In the genomic region with DNA sequence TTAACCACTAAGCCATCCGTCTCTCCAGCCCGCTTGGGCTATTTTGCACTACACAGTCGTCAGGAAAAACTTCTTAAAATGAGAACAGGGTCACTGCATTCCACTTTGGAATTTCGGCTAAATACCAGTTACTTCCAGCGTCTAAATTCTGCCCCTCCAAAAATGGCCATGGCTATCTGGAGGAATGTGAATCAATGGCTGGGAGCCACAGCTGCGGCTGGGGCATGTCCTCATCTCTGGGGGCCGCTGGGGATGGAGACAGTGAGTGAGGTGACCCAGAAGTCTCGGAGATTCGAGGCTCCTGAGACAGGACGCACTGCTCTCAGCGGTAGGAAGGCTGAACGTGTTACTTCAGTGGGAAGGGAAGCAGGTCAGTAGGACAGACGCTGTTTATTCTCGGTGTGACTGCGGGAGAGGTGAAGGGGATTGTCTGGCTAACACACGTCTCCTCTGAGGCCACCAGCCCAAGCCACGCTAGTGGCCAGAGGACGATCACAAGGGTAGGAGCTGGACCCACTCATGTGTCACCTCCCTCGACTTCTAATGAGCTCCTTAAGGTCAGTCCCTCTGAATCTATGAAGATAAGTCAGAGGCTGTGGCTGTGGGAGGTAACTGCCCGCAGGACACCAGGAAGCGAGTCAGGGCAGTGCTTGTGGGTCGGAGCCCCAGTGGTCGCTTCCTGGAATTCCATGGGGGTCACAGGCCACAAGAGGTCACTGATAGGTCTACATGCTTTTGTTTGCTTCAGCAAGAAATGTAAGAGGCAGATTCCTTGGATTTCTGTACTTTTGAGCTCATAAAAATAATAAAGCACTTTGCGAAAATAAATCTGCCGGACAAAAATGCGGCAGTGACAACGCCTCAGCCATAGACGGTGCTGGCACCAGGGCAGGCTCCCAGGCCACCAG, we compare ENCODE assay signal across 10 mouse cellular contexts. TPM values are rescaled to one million over a fixed set of nuclear protein-coding genes. Genes with fewer than 3 reads are reported as not detected.
DNase-seq lines count a peak whose midpoint lies in the region; ATAC-seq and TF ChIP-seq lines count a peak whose summit lies in the region.
"Had no signal": no experiment of that assay in that cellular context is flagged by ENCODE, and none has a peak within 500 bp of the region (broad histone marks: within the 10 kb centered on the region; RNA-seq: fewer than 3 reads in every experiment).

No protein-coding gene starts in this region.

- intact Hi-C loops in left cerebral cortex, adult 2 months (cut with DNase I) = no loop called here

- peaks cover 18% of the 10 kb centered on the region for H3K4me1 ChIP-seq in embryonic facial prominence, embryonic 12.5 days
- peaks cover 44% of the 10 kb centered on the region for H3K4me1 ChIP-seq in intestine, embryonic 14.5 days (replicated peaks; ENCODE audit: control insufficient read depth, insufficient read depth, low read length)

- no peaks in the 10 kb centered on the region for H3K9me3 ChIP-seq in embryonic facial prominence, embryonic 12.5 days
- H3K9me3 ChIP-seq in intestine, embryonic 14.5 days (ENCODE audit: control insufficient read depth, low read length) = no peaks in the 10 kb centered on the region

- DNase-seq in layer of hippocampus, adult 2 months (ENCODE audit: low spot score in 2 of 2) = no peak
- DNase-seq in layer of hippocampus, adult 9-11 months = no peak
- DNase-seq in intestine, embryonic 14.5 days (ENCODE audit: low spot score) = no peak
- peak; percentile 23 for DNase-seq in lung, postnatal 14 days
- no peak for DNase-seq in cerebellum, postnatal 36 days
- no peak for DNase-seq in left cerebral cortex, adult 2 months (ENCODE audit: extremely low spot score in 1 of 2, low spot score in 2 of 2)
- DNase-seq: adrenal gland, adult 8-10 months; cerebellum, adult 2 months; thymus, adult 2 months had no signal

- H3K36me3 ChIP-seq in embryonic facial prominence, embryonic 12.5 days = peaks cover 16% of the 10 kb centered on the region
- peaks cover 15% of the 10 kb centered on the region for H3K36me3 ChIP-seq in intestine, embryonic 14.5 days (ENCODE audit: control insufficient read depth, insufficient read depth, low read length)

- WGBS in embryonic facial prominence, embryonic 12.5 days = 48% methylated on average over 28 of the region's 28 CpGs
- 51% methylated on average over 28 of the region's 28 CpGs for WGBS in intestine, embryonic 14.5 days

- no peak for ATAC-seq in embryonic facial prominence, embryonic 12.5 days (ENCODE audit: insufficient number of reproducible peaks, insufficient read depth, low FRiP score, low TSS enrichment)
- ATAC-seq in intestine, embryonic 14.5 days (replicated peaks; ENCODE audit: low FRiP score, low TSS enrichment, low read depth) = no peak

- no peak overlapping the region for H3K4me2 ChIP-seq in embryonic facial prominence, embryonic 12.5 days (replicated peaks)
- no peak overlapping the region for H3K4me2 ChIP-seq in intestine, embryonic 14.5 days (ENCODE audit: low read length)

- no peaks in the 10 kb centered on the region for H3K27me3 ChIP-seq in embryonic facial prominence, embryonic 12.5 days
- no peaks in the 10 kb centered on the region for H3K27me3 ChIP-seq in intestine, embryonic 14.5 days (replicated peaks; ENCODE audit: control insufficient read depth, insufficient read depth, low read length)

- no peak overlapping the region for H3K4me3 ChIP-seq in layer of hippocampus, adult 2 months
- no peak overlapping the region for H3K4me3 ChIP-seq in embryonic facial prominence, embryonic 12.5 days
- no peak overlapping the region for H3K4me3 ChIP-seq in intestine, embryonic 14.5 days (ENCODE audit: low read depth, low read length)
- H3K4me3 ChIP-seq in left cerebral cortex, adult 2 months = no peak overlapping the region

- H3K27ac ChIP-seq in layer of hippocampus, adult 2 months = peak overlapping the region; percentile 11; the same call in 1 of the 2 replicates
- H3K27ac ChIP-seq in embryonic facial prominence, embryonic 12.5 days = 0 out of 2 replicates have a peak overlapping the region, but pooled peaks have one; percentile 32
- peak overlapping the region; percentile 67 for H3K27ac ChIP-seq in intestine, embryonic 14.5 days (ENCODE audit: low read depth)
- H3K27ac ChIP-seq in left cerebral cortex, adult 2 months = no peak overlapping the region

- H3K9ac ChIP-seq in embryonic facial prominence, embryonic 12.5 days = no peak overlapping the region
- no peak overlapping the region for H3K9ac ChIP-seq in intestine, embryonic 14.5 days (ENCODE audit: low read length)

- no peak for TF ChIP-seq CTCF in layer of hippocampus, adult 2 months (conservative IDR thresholded peaks at IDR 0.05)
- no peak for TF ChIP-seq CTCF in left cerebral cortex, adult 2 months (IDR thresholded peaks at IDR 0.05)

RNA-seq across cellular contexts. Expression of gene 2310022B05Rik, which starts 9.3 kb away (rescaled TPM):
- 10 to 100 TPM; 76.5 to 77.4 TPM for total RNA-seq in layer of hippocampus, adult 2 months (2021)
- polyA plus RNA-seq in embryonic facial prominence, embryonic 12.5 days (2016; fragmentation: Nextera tagmentation; extraction: Ambion mirVana) = 32.0 and 32.1 TPM in 2 replicates
- 37.6 and 38.1 TPM in 2 replicates for polyA plus RNA-seq in intestine, embryonic 14.5 days (2014; fragmentation: Nextera tagmentation; extraction: Ambion mirVana)
- 10 to 100 TPM; 56.2 to 59.4 TPM for total RNA-seq in left cerebral cortex, adult 2 months (2021)
